Mouse (Mus musculus) gastrocnemius, postnatal 14 days (tissue): ENCODE results near the gene Rsph9. TPM values are rescaled to one million over a fixed set of nuclear protein-coding genes. Genes with fewer than 3 reads are reported as not detected.

Experiments
- DNase-seq: peaks from one replicate; pipeline ENCODE4 v3.0.0; 2021; ENCODE audit warnings: mixed read lengths
- intact Hi-C: fragments of 180-260 bp; cut with DNase I; formaldehyde crosslinking; loops from one replicate; pipeline ENCODE4 v1.15.1; 2025; ENCODE audit warnings: low total_unique reads
- long read RNA-seq, 2 experiments: library from polyadenylated mRNA; stranded (forward); transcript quantifications; one replicate each; pipeline ENCODE4 v2.0.0; 2021
- total RNA-seq, 2 experiments: library from RNA; stranded (reverse); gene quantifications; 2 replicates each; pipeline ENCODE4 v1.2.3; 2021

Rsph9 gene
- under 1 TPM; 0.43 to 0.66 TPM for total RNA-seq
- long read RNA-seq, experiment 1: 0 reads
- long read RNA-seq, experiment 2, partial matches to known transcripts: 0 of 1 reads
- long read RNA-seq, experiment 2, other reads (novel, unspliced or antisense): 1 of 1 reads

DNA sequence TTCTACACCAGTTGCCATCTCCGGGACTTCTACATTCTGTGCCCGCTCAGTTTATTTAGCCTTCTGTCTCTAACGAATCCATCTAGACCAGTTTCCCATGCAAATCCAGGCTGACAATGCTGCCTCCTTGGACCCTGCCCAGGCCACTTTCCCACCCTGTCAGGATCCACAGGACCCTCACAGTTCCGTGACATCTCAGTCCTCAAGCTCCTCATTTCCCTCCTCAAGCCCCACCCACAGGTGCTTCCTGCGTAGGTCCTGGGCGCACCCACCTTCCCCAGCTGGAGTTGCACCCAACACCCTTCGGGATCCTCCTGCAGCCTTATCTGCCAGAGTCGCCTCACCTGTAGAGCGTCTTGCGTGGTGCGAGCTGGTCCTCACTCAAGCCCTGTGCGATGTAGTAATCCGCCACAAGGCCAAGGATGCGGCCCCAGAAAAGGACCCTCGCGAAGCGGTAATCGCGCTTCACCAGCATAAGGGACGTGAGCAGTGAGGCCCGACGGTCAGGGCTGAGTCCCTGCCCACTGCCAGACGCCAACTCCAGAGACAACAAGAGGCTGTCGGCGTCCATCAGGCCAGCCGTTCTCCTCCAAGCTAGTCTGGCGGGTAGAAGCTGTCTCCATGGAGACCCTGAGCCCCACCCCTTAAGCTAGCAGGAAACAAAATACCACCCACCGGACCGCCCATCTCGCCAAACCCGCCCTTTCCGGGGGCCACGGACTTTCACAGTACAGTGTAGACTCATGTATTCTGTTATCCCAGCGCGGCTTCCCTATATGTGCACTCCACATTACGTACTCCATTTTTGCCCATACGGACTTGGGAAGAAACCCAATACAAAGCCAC, at the start of gene Rsph9:
Rsph9 (minus strand) TSS at position 639 of the 846 bp plus-strand sequence.
- intact Hi-C loops: no loop called here
- peak; percentile 84 for DNase-seq

DNA sequence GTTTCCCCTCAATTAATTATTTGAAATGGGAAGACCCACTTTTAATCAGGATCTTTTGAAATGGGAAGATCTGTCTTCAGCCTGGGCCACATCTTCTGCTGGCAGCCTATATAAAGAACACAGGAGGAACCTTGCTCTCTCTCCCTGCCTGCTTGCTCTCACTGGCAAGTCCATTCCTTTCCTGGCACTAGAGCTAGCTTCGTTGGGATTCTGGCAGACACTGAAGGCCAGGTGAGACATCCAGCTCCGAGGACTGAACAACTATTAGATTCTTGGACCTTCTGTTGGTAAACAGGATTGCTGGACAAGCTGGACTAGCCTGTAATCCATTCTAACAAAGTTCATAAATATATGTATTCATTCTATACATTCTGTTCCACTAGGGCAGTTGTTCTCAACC, 44.8 kb upstream of the Rsph9 start:
- intact Hi-C loops: no loop called here
- no peak for DNase-seq

GRCm38 (mm10) chr17:46182273-46182672, 38.3 kb upstream of the Rsph9 start:
- no peak for DNase-seq
- intact Hi-C loops: no loop called here

- intact Hi-C loops: no loop called here
- DNase-seq: no peak
Measured at GRCm38 (mm10) chr17:46170538-46170937, 26.5 kb upstream of the Rsph9 start.

DNA sequence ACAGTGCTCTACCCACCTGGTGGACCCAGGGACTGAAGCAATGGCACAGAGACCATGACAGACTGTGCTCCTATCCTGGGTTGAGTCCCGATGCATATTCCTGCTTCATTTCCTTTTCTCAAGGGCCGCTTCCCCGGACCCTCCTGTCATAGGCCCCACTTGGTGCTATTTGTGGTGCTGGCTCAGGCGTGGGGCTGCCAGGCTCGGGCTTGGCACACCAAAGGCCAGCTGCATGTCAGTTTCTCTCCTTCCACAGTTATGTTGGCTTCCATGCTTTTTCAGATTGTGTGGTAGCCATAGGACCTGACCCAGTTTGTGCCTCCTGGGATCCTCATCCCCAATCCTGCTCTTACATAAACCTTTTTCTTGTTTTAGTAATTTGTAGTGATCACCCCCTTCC, 24.8 kb upstream of the Rsph9 start:
- intact Hi-C loops: no loop called here
- no peak for DNase-seq

DNA sequence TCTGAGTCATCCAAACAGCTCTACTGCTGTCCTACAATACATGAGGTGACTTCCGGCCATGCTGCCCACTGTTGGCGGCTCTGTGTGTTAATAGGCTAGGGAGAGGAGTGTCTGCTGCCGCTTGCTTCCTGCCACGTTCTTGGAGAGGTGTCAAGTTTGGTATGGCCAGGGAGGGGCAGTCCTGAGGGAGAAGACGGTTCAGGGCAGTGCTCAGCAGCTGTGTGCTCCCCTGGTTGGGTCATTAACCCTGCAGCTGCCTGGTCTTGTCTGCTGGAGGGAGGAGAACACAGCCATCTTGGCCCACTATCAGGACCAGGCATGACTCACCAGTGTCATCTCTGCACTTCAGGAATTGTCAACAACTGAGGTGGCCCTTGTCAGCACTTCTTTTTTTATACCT, 24.3 kb upstream of the Rsph9 start:
- intact Hi-C loops: no loop called here
- DNase-seq: peak; percentile 32

DNA sequence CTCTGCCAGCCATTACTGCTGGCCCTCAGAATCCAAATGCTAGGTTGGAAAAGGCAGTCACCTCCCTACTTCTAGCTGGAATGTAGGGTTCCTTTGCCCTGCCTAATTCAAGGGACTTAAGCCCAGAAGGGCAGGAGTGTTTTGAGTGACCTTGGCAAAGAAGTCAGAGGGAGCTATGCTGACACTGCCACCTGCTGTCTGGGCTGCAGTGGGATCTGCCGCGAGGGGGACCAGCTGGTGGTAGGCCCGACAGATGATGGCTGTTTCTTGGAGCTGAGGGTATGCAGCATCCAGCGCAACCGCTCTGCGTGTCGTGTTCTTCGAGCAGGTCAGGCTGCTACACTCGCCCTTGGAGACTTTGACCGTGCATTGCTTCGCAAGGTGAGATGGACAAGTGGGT, 23.0 kb upstream of the Rsph9 start:
- intact Hi-C loops: no loop called here
- peak; percentile 33 for DNase-seq

DNA sequence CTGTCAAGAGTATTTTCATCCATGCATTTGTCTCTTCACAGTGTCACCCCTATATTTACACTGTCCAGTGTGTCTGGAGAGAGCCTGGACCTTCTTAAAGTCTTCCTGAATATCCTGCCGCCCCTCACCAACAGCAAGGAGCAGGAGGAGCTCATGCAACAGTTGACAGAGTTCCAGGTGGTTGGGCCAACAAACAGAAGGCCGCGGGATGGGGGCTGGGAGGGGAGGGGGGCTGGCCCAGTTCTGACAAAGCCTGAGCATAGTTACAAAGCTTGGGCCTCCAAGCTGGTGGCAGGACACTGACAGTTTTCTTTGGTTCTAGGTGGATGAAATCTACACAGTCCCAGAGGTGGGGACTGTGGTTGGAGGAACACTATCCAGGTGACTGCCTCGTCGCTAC, 22.3 kb upstream of the Rsph9 start:
- no peak for DNase-seq
- intact Hi-C loops: no loop called here

- no peak for DNase-seq
- intact Hi-C loops: no loop called here
Measured at GRCm38 (mm10) chr17:46165460-46165859, 21.4 kb upstream of the Rsph9 start.

DNA sequence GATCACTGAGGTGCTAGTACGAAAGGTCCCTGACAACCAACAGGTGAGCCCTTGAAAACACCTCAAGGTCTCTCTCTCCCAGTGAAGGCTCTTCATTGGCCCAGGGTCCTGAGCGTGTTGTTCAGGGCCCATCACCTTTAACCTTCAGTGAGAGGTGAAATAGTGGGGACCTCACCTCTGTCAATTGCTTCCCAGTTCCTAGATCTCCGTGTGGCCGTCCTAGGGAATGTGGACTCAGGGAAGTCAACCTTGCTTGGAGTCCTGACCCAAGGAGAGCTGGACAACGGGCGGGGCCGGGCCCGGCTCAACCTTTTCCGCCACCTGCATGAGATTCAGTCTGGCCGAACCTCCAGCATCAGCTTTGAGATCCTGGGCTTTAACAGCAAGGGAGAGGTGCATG, 20.8 kb upstream of the Rsph9 start:
- intact Hi-C loops: no loop called here
- no peak for DNase-seq

DNA sequence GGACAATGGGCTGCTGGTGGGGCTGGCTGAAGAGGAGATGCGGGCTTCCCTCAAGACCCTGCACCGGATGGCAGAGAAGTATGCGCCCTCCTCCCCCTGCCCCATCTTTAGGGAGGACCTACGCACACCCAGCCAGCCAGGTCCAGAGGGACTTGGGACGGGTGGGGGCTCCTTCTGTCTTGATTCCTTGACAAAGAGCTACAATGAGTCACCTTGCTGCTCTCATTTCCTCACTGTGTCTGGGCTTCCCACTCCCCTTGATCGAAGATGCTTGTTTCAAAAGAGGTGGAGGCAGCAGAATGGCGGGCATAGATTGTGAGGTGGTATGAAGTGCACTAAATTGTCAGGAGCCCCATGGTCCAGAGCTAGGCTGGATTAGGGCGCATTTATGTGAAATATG, 20.3 kb upstream of the Rsph9 start:
- DNase-seq: no peak
- intact Hi-C loops: no loop called here

DNA sequence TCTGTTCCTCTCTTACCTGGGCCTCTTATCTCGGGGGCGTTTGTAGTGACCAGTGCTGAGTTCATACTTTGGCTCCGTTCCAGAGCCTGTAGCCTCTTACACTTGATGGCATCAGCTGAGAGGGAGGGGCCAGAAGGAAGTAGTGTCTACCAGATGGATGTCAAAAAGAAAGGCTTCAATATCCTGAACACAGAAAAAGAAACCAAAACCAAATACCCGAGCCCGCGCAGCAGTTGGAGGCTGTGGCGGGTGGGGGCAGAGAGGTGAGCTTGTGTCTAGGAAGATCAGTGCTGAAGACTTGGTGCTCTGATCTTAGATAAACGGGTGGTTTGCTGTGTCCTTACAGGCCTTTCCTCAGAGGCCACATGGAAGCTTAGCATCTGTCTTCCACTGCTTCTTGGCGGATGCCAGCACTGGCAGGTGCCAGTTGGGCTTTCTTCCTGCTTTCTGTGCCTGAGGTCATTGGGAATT, 19.0 kb upstream of the Rsph9 start:
- DNase-seq: no peak
- intact Hi-C loops: no loop called here

DNA sequence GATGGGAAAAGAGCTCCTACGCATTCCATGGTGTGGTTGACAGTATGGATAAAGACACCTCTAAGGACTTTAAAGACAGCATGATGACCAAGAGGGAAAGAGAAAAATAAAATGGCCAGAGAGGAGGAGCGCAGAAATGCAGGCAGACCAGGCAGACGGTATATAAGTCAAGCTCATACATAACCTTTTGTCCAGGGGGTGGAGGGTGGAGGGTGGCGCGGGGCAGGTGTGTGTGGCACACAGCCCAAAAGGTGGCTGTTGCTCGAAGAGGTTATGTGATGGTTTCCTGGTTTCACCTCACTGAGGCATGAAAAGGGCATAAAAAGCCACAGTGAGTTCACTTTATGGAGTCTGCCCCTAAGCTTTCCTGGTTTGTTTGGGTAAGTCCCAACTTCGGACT, 18.5 kb upstream of the Rsph9 start:
- intact Hi-C loops: no loop called here
- DNase-seq: no peak

GRCm38 (mm10) chr17:46161710-46162109, 17.7 kb upstream of the Rsph9 start:
- DNase-seq: no peak
- intact Hi-C loops: no loop called here

DNA sequence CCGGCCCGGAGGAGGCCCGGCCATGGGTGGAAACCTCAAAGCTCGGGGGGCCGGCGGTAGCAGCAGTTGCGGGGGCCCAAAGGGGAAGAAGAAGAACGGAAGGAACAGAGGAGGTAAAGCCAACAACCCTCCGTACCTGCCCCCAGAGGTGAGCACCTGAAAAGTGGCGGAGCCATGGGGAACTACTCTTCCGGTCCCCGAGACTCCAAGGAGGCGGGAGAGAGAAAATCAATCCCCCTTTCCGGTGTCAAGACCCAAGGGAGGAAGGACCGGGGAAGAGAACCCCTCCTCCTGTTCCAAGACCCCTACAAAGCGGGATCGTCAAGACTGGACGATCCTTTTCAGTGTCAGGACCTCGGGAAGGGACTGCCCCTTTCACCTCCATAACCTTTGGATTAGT, 17.2 kb upstream of the Rsph9 start:
- DNase-seq: no peak
- intact Hi-C loops: no loop called here

DNA sequence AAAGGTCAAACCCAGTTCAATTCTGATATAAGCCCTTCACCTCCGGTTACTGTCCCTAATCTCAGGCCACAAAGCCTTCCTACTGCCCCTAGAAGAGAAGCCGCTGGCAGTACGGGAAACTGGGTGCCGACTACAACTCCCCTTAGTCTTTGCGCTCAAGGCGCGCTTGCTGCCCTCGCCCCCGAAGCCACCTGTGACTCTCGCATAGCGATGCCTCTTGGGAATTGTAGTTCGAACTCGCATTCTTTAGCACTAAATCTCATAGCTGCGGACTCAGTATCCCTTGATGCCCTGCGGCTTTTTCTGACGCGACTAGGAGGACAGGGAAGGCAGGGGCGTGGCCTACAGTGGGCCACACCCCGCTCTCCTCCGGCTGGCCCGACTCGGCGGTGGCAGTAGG, 16.7 kb upstream of the Rsph9 start, which contains the start of gene Gtpbp2:
Gtpbp2 (plus strand) TSS at position 347 of the 400 bp plus-strand sequence.
- intact Hi-C loops: no loop called here
- DNase-seq: peak; percentile 94

DNA sequence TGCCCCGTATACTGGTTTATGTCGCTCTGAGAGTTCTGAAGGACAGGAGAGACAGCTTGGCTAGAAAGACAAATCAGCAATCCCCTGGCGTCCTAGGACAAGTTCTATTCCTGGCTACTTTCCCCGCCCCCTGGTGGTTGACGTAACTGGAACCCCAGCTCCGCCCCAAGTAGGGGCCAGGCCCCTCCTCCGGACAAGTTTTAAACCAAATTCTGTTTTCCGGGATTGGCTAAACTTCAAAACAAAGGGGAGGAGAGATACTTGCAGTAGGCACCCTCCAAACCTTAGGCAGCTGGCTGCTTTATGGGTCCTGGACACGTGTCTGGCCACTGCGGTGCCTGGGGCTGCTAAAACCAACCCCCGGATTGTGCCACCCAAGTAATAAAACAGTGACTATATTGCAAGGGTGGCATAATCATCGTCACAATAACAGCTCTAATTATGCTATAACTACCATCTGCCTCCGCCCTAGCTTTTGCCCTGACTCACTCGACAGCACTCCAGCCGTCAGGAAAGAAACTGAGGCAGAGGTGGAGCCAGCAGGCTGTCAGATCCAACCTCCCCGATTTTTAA, 16.2 kb upstream of the Rsph9 start:
- DNase-seq: peak; percentile 90
- intact Hi-C loops: no loop called here

- intact Hi-C loops: no loop called here
Measured at GRCm38 (mm10) chr17:46159236-46159635, 15.2 kb upstream of the Rsph9 start.

GRCm38 (mm10) chr17:46157131-46157530, 13.1 kb upstream of the Rsph9 start:
- intact Hi-C loops: no loop called here
- DNase-seq: no peak

More at GRCm38 (mm10) chr17:46159236-46159635, 15.2 kb upstream of the Rsph9 start:
- no peak for DNase-seq

- intact Hi-C loops: no loop called here
- DNase-seq: no peak
Measured at GRCm38 (mm10) chr17:46156680-46157079, 12.7 kb upstream of the Rsph9 start.

DNA sequence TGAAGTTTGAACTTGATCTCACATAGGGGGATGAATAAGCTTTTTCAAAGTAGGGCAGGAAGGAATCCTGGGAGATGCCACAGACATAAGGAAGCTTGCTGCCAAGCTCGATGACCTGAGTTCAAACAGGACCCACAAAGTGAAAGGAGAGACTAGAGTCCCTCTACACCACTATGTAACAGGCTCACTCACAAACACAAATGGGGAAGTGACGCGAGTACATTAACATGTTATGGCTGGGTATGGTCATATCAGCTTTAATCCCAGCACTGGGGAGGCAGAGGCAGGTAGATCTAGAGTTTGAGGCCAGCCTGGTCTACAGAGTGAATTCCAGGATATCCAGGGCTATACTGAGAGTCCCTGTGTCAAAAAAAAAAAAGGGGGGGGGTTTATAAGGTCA, 10.3 kb upstream of the Rsph9 start:
- DNase-seq: no peak
- intact Hi-C loops: no loop called here
